Mouse (Mus musculus): ENCODE results near the gene Mdm1. TPM values are rescaled to one million over a fixed set of nuclear protein-coding genes. Genes with fewer than 3 reads are reported as not detected.
"Not testable (repeated sequence)": the region's sequence is repeated elsewhere in the genome, so short reads cannot be mapped to it uniquely, and the experiment has no call there.

Mdm1 gene
- polyA plus RNA-seq, 1 experiment: 9.5 TPM

- H3K4me1 ChIP-seq (ENCODE audit: control insufficient read depth, insufficient read depth, insufficient read length, low read length): no peaks in the 10 kb centered on the region
- no peak overlapping the region for H3K27ac ChIP-seq (replicated peaks; ENCODE audit: low read depth, low read length)
- peak overlapping the region; percentile 51 for H3K4me3 ChIP-seq (ENCODE audit: insufficient read depth, low read depth, low read length)
Measured at GRCm38 (mm10) chr10:118141884-118142801, 532 bp downstream of the Mdm1 start.

- H3K4me1 ChIP-seq (ENCODE audit: control insufficient read depth, insufficient read depth, insufficient read length, low read length): no peaks in the 10 kb centered on the region
- no peak overlapping the region for H3K27ac ChIP-seq (replicated peaks; ENCODE audit: low read depth, low read length)
- no peak overlapping the region for H3K4me3 ChIP-seq (ENCODE audit: insufficient read depth, low read depth, low read length)
Measured at GRCm38 (mm10) chr10:118149381-118149780, 7.8 kb downstream of the Mdm1 start.

GRCm38 (mm10) chr10:118150866-118151265 lies 9.3 kb downstream of the Mdm1 start:
- Histone ChIP-seq H3K4me1 (ENCODE audit: control insufficient read depth, insufficient read depth, insufficient read length, low read length) (no peaks in the 10 kb centered on the region), H3K27ac (replicated peaks; ENCODE audit: low read depth, low read length) (no peak overlapping the region), H3K4me3 (ENCODE audit: insufficient read depth, low read depth, low read length) (no peak overlapping the region)

- Histone ChIP-seq H3K4me3 (ENCODE audit: insufficient read depth, low read depth, low read length) (no peak overlapping the region), H3K4me1 (ENCODE audit: control insufficient read depth, insufficient read depth, insufficient read length, low read length) (no peaks in the 10 kb centered on the region), H3K27ac (replicated peaks; ENCODE audit: low read depth, low read length) (no peak overlapping the region)
Measured at GRCm38 (mm10) chr10:118155932-118156331, 14.3 kb downstream of the Mdm1 start.

- no peak overlapping the region for H3K27ac ChIP-seq (replicated peaks; ENCODE audit: low read depth, low read length)
- no peaks in the 10 kb centered on the region for H3K4me1 ChIP-seq (ENCODE audit: control insufficient read depth, insufficient read depth, insufficient read length, low read length)
Measured at GRCm38 (mm10) chr10:118161131-118161530, 19.5 kb downstream of the Mdm1 start.

GRCm38 (mm10) chr10:118169212-118169611 lies 27.6 kb downstream of the Mdm1 start:
- H3K27ac ChIP-seq (replicated peaks; ENCODE audit: low read depth, low read length): no peak overlapping the region
- H3K4me1 ChIP-seq (ENCODE audit: control insufficient read depth, insufficient read depth, insufficient read length, low read length): peaks cover 3% of the 10 kb centered on the region; the same call in 1 of the 2 replicates
- no peak overlapping the region for H3K4me3 ChIP-seq (ENCODE audit: insufficient read depth, low read depth, low read length)

More at GRCm38 (mm10) chr10:118161131-118161530, 19.5 kb downstream of the Mdm1 start:
- H3K4me3 ChIP-seq (ENCODE audit: insufficient read depth, low read depth, low read length): no peak overlapping the region

GRCm38 (mm10) chr10:118172416-118172815 lies 30.8 kb downstream of the Mdm1 start:
- no peak overlapping the region for H3K4me3 ChIP-seq (ENCODE audit: insufficient read depth, low read depth, low read length)
- peaks cover 3% of the 10 kb centered on the region; the same call in 1 of the 2 replicates for H3K4me1 ChIP-seq (ENCODE audit: control insufficient read depth, insufficient read depth, insufficient read length, low read length)
- H3K27ac ChIP-seq (replicated peaks; ENCODE audit: low read depth, low read length): no peak overlapping the region

- H3K4me3 ChIP-seq (ENCODE audit: insufficient read depth, low read depth, low read length): no peak overlapping the region
- H3K4me1 ChIP-seq (ENCODE audit: control insufficient read depth, insufficient read depth, insufficient read length, low read length): peaks cover 3% of the 10 kb centered on the region; the same call in 1 of the 2 replicates
- H3K27ac ChIP-seq (replicated peaks; ENCODE audit: low read depth, low read length): no peak overlapping the region
Measured at GRCm38 (mm10) chr10:118172876-118173275, 31.3 kb downstream of the Mdm1 start.

- not testable (repeated sequence) for H3K4me1 ChIP-seq (ENCODE audit: control insufficient read depth, insufficient read depth, insufficient read length, low read length); H3K4me3 ChIP-seq (ENCODE audit: insufficient read depth, low read depth, low read length); H3K27ac ChIP-seq (replicated peaks; ENCODE audit: low read depth, low read length)
Measured at GRCm38 (mm10) chr10:118175542-118175941, 33.9 kb downstream of the Mdm1 start.

- H3K27ac ChIP-seq (replicated peaks; ENCODE audit: low read depth, low read length): no peak overlapping the region
- H3K4me1 ChIP-seq (ENCODE audit: control insufficient read depth, insufficient read depth, insufficient read length, low read length): peaks cover 2% of the 10 kb centered on the region; the same call in 1 of the 2 replicates
- no peak overlapping the region for H3K4me3 ChIP-seq (ENCODE audit: insufficient read depth, low read depth, low read length)
Measured at GRCm38 (mm10) chr10:118178735-118179151, 37.1 kb downstream of the Mdm1 start.

- Histone ChIP-seq H3K4me3 (ENCODE audit: insufficient read depth, low read depth, low read length) (no peak overlapping the region), H3K4me1 (ENCODE audit: control insufficient read depth, insufficient read depth, insufficient read length, low read length) (no peaks in the 10 kb centered on the region), H3K27ac (replicated peaks; ENCODE audit: low read depth, low read length) (no peak overlapping the region)
Measured at GRCm38 (mm10) chr10:118179265-118179664, 37.7 kb downstream of the Mdm1 start.

- H3K4me1 ChIP-seq (ENCODE audit: control insufficient read depth, insufficient read depth, insufficient read length, low read length); H3K27ac ChIP-seq (replicated peaks; ENCODE audit: low read depth, low read length); H3K4me3 ChIP-seq (ENCODE audit: insufficient read depth, low read depth, low read length): not testable (repeated sequence)
Measured at GRCm38 (mm10) chr10:118195150-118195549, 53.5 kb downstream of the Mdm1 start.

GRCm38 (mm10) chr10:118204642-118205041 lies 63.0 kb downstream of the Mdm1 start, which contains the start of gene Il22:
TSS of gene Il22 (plus strand) at chr10:118204942.
- no peaks in the 10 kb centered on the region for H3K4me1 ChIP-seq (ENCODE audit: control insufficient read depth, insufficient read depth, insufficient read length, low read length)
- H3K4me3 ChIP-seq (ENCODE audit: insufficient read depth, low read depth, low read length): no peak within 1 kb of the TSS
- H3K27ac ChIP-seq (replicated peaks; ENCODE audit: low read depth, low read length): no peak within 1 kb of the TSS

- not testable (repeated sequence) for H3K4me3 ChIP-seq (ENCODE audit: insufficient read depth, low read depth, low read length); H3K27ac ChIP-seq (replicated peaks; ENCODE audit: low read depth, low read length); H3K4me1 ChIP-seq (ENCODE audit: control insufficient read depth, insufficient read depth, insufficient read length, low read length)
Measured at GRCm38 (mm10) chr10:118215719-118216393, 74.2 kb downstream of the Mdm1 start.
